Mouse (Mus musculus): ENCODE results near the gene Ly6g6c. TPM values are rescaled to one million over a fixed set of nuclear protein-coding genes. Genes with fewer than 3 reads are reported as not detected.

Gene Ly6g6c
- polyA plus RNA-seq, 1 experiment: 9.3 TPM

DNA sequence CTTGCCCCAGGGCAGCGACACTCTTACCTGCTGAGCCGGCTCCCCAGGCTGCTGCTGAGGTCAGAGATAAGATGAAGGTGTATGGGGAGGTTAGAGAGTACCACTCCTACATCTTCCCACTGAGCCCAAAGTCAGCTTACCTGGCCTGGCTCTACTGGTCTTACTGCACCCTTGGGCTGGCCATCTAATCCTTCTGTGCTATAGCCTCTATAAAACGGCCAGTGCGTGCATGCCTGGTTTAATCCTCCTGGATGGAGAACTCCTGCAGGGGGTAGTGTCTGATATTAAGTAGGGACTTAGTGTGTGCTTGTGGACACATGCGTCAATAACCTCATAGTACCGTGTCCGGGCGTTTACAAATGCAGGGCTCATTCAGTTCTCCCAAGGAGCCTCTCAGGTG lies 44.6 kb upstream of the Ly6g6c start:
- Histone ChIP-seq H3K4me1 (ENCODE audit: control insufficient read depth, insufficient read depth, insufficient read length, low read length) (peaks cover 46% of the 10 kb centered on the region), H3K27me3 (ENCODE audit: control insufficient read depth, insufficient read depth, low read length) (no peaks in the 10 kb centered on the region), H3K4me3 (ENCODE audit: low read depth, low read length) (no peak overlapping the region), H3K27ac (ENCODE audit: insufficient read depth, low read depth, low read length) (no peak overlapping the region), H3K36me3 (ENCODE audit: control insufficient read depth, insufficient read depth, low read length) (peaks cover 6% of the 10 kb centered on the region)
- TF ChIP-seq CTCF (IDR thresholded peaks at IDR 0.05; ENCODE audit: extremely low read depth, insufficient read length, insufficient replicate concordance, low read depth, low read length): no peak
- no peak for TF ChIP-seq POLR2A (IDR thresholded peaks at IDR 0.05; ENCODE audit: low read depth, low read length)
- 91% methylated on average over 8 of the region's 8 CpGs for WGBS

DNA sequence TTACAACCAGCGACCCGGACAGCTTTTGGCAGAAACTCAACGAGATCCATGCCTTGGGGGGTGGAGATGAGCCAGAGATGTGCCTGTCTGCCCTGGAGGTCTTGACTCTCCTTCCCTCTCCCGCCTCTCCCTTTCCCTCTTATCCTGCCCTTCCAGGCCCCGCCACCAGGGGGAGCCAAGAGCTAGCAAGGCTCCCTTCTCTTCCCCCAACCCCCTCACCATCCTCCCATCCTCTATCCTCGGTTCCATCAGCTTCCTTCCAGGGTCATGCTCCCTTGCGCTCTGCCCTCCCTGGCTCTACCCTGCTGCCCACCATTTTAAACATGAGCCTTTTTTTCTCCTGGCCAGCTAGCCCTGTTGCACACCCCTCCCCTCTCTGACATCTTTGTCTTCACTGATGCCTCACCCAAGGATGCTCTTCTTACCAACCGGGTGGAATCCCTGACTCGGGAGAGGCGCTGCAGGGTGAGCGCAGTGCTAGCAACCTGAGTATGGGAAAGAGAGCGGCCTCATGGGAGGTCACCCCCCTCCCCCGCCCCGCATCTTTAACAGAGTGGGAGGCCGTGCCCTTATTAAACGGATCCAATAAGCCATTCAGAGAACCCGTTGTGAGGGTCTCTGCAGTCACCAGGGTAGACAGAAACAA lies 43.9 kb upstream of the Ly6g6c start:
- H3K36me3 ChIP-seq (ENCODE audit: control insufficient read depth, insufficient read depth, low read length): no peaks in the 10 kb centered on the region
- WGBS: 22% methylated on average over 17 of the region's 17 CpGs
- no peak overlapping the region for H3K4me3 ChIP-seq (ENCODE audit: low read depth, low read length)
- H3K27me3 ChIP-seq (ENCODE audit: control insufficient read depth, insufficient read depth, low read length): no peaks in the 10 kb centered on the region
- H3K4me1 ChIP-seq (ENCODE audit: control insufficient read depth, insufficient read depth, insufficient read length, low read length): peaks cover 43% of the 10 kb centered on the region
- H3K27ac ChIP-seq (ENCODE audit: insufficient read depth, low read depth, low read length): peak overlapping the region; percentile 55
- TF ChIP-seq CTCF (IDR thresholded peaks at IDR 0.05; ENCODE audit: extremely low read depth, insufficient read length, insufficient replicate concordance, low read depth, low read length): peak; percentile 99
- TF ChIP-seq POLR2A (IDR thresholded peaks at IDR 0.05; ENCODE audit: low read depth, low read length): no peak

DNA sequence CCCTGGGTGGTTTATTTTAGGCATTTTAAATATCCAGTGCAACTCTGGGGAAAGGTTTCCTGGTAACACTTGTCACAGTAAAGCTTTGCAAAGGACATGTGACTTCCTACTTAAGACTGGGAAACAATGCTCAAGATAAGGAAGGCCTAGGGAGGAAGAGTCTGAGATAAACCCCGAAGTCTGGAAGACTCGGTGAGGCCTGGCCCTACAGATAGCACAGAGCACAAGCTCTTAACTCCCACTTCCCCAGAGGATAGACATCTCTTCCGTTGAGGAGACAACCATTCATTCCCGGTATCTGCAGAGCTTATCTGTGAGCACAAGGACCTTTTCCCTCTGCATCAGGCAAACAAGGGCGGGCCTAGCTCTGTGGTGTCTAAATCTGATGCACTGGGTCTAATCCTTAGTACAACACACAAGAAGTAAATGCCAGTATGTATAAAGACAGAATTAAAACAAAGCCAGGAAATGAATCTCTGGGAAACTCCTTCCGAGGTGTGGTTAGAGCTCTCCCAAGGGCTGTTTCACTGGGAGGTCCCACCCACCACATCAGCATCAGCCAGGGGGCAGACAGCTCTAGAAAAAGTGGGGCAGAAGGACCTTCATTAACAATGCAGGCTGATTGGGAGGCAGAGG lies 43.2 kb upstream of the Ly6g6c start:
- no peak overlapping the region for H3K4me3 ChIP-seq (ENCODE audit: low read depth, low read length)
- H3K4me1 ChIP-seq (ENCODE audit: control insufficient read depth, insufficient read depth, insufficient read length, low read length): peaks cover 36% of the 10 kb centered on the region
- no peaks in the 10 kb centered on the region for H3K36me3 ChIP-seq (ENCODE audit: control insufficient read depth, insufficient read depth, low read length)
- 35% methylated on average over 6 of the region's 6 CpGs for WGBS
- TF ChIP-seq POLR2A (IDR thresholded peaks at IDR 0.05; ENCODE audit: low read depth, low read length) (no peak), CTCF (IDR thresholded peaks at IDR 0.05; ENCODE audit: extremely low read depth, insufficient read length, insufficient replicate concordance, low read depth, low read length) (no peak)
- H3K27ac ChIP-seq (ENCODE audit: insufficient read depth, low read depth, low read length): peak overlapping the region; percentile 55
- H3K27me3 ChIP-seq (ENCODE audit: control insufficient read depth, insufficient read depth, low read length): no peaks in the 10 kb centered on the region

DNA sequence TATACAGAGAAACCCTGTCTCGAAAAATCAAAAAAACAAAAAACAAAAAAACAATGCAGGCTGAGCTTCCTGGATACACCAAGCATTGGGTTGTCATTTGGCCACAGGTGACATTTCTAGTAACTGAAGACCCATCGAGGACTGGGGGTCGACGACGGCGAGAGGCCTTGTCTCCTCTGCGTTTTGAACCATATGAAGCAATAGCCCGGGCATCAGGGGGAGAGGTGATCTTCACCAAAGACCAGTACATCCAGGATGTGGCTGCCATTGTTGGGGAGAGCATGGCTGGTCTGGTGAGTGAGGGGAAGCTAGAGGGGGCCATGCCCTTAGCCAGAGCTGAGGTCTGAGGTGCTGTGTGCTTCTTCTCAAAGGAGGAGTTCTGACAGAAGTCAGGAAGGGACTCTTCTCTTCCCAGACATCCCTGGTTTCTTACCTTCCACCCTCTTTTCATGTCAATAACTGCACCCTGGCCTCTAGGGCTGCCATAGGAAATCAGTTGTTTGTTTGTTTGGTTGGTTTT lies 42.6 kb upstream of the Ly6g6c start:
- Histone ChIP-seq H3K27ac (ENCODE audit: insufficient read depth, low read depth, low read length) (peak overlapping the region; percentile 55; the same call in 1 of the 2 replicates), H3K4me3 (ENCODE audit: low read depth, low read length) (no peak overlapping the region), H3K4me1 (ENCODE audit: control insufficient read depth, insufficient read depth, insufficient read length, low read length) (peaks cover 31% of the 10 kb centered on the region), H3K27me3 (ENCODE audit: control insufficient read depth, insufficient read depth, low read length) (no peaks in the 10 kb centered on the region), H3K36me3 (ENCODE audit: control insufficient read depth, insufficient read depth, low read length) (no peaks in the 10 kb centered on the region)
- WGBS: 94% methylated on average over 8 of the region's 8 CpGs
- TF ChIP-seq POLR2A (IDR thresholded peaks at IDR 0.05; ENCODE audit: low read depth, low read length) (no peak), CTCF (IDR thresholded peaks at IDR 0.05; ENCODE audit: extremely low read depth, insufficient read length, insufficient replicate concordance, low read depth, low read length) (no peak)

DNA sequence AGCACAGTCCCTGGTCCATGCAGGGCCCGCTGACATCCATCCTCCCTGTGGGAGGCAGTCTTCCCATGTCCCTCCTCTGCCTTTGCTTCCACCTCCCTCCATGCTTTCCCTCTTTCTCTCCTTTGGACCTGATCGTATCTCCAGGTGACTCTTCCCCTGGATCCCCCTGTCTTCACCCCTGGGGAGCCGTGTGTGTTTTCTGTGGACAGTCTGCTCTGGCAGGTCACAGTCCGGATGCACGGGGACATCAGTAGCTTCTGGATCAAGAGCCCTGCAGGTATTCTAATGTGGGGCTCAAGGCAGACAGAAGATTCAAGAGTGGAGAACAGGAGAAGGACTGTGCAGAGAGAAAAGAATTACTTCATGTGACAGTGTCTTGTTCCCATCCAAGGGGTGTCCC lies 42.0 kb upstream of the Ly6g6c start:
- H3K4me3 ChIP-seq (ENCODE audit: low read depth, low read length): no peak overlapping the region
- H3K27ac ChIP-seq (ENCODE audit: insufficient read depth, low read depth, low read length): peak overlapping the region; percentile 84
- peaks cover 29% of the 10 kb centered on the region for H3K4me1 ChIP-seq (ENCODE audit: control insufficient read depth, insufficient read depth, insufficient read length, low read length)
- no peaks in the 10 kb centered on the region for H3K27me3 ChIP-seq (ENCODE audit: control insufficient read depth, insufficient read depth, low read length)
- no peak for TF ChIP-seq CTCF (IDR thresholded peaks at IDR 0.05; ENCODE audit: extremely low read depth, insufficient read length, insufficient replicate concordance, low read depth, low read length)
- TF ChIP-seq POLR2A (IDR thresholded peaks at IDR 0.05; ENCODE audit: low read depth, low read length): no peak
- H3K36me3 ChIP-seq (ENCODE audit: control insufficient read depth, insufficient read depth, low read length): no peaks in the 10 kb centered on the region
- 80% methylated on average over 5 of the region's 5 CpGs for WGBS

DNA sequence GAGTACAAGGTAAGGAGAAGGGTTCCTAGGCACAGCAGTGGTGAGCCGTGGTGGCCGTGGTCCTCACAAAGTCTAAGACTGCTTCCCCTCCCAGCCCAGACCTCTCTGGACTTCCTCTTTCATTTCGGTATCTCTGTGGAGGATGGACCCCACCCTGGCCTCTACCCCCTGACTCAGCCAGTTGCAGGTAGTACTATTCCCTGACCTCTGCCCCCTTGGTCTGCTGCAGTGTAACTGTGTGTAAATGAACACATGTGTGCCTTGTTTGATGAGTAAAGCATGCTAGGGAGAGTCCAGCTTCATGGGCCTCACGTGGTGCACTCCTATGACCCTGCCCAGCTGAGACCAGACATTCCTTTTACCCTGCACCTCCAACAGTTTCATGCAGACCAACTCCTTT lies 41.4 kb upstream of the Ly6g6c start:
- peak overlapping the region; percentile 84 for H3K27ac ChIP-seq (ENCODE audit: insufficient read depth, low read depth, low read length)
- 30% methylated on average over 4 of the region's 4 CpGs for WGBS
- H3K4me3 ChIP-seq (ENCODE audit: low read depth, low read length): no peak overlapping the region
- H3K27me3 ChIP-seq (ENCODE audit: control insufficient read depth, insufficient read depth, low read length): no peaks in the 10 kb centered on the region
- no peak for TF ChIP-seq CTCF (IDR thresholded peaks at IDR 0.05; ENCODE audit: extremely low read depth, insufficient read length, insufficient replicate concordance, low read depth, low read length)
- peak; percentile 29; the same call in 1 of the 2 replicates for TF ChIP-seq POLR2A (IDR thresholded peaks at IDR 0.05; ENCODE audit: low read depth, low read length)
- no peaks in the 10 kb centered on the region for H3K36me3 ChIP-seq (ENCODE audit: control insufficient read depth, insufficient read depth, low read length)
- H3K4me1 ChIP-seq (ENCODE audit: control insufficient read depth, insufficient read depth, insufficient read length, low read length): peaks cover 25% of the 10 kb centered on the region

DNA sequence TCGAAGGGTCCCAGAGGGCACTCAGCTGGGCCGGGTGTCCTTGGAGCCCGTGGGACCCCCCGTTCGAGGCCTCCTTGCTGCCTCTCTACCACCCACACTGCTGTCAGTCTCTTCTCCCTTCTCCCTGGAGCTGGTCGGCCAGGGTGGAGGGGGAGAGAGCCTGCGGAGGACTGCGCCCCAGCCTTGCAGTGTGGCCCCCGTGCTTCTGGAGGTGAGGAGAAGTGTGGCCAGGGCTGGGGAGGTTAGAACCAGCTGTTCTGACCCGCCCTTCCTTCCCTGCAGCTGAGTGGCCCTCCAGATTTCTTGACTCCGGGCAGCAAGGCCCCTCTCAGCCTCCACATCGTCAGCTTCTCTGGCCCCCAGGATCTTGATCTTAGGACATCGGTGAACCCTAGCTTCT lies 40.9 kb upstream of the Ly6g6c start:
- Histone ChIP-seq H3K4me3 (ENCODE audit: low read depth, low read length) (no peak overlapping the region), H3K27ac (ENCODE audit: insufficient read depth, low read depth, low read length) (no peak overlapping the region), H3K36me3 (ENCODE audit: control insufficient read depth, insufficient read depth, low read length) (no peaks in the 10 kb centered on the region), H3K4me1 (ENCODE audit: control insufficient read depth, insufficient read depth, insufficient read length, low read length) (peaks cover 25% of the 10 kb centered on the region), H3K27me3 (ENCODE audit: control insufficient read depth, insufficient read depth, low read length) (no peaks in the 10 kb centered on the region)
- 74% methylated on average over 13 of the region's 13 CpGs for WGBS
- TF ChIP-seq CTCF (IDR thresholded peaks at IDR 0.05; ENCODE audit: extremely low read depth, insufficient read length, insufficient replicate concordance, low read depth, low read length) (no peak), POLR2A (IDR thresholded peaks at IDR 0.05; ENCODE audit: low read depth, low read length) (no peak)
